Mouse (Mus musculus) midbrain, embryonic 11.5 days (tissue): ENCODE measurements at regions not wholly inside any gene's neighbourhood (a gene's known extent, or its start where the extent isn't known, plus 50 kb on each side); places are given as distances from the start of the nearest gene placed in this dataset.

ENCODE experiments used
- ATAC-seq: fragments of 200-750 bp; cut with Nextera tagmentation; 2 replicates; pipeline ENCODE4 v1.8.0; 2017; ENCODE audit warnings: moderate TSS enrichment, moderate library complexity; ENCODE audit not compliant: low FRiP score
- DNase-seq: peaks from one replicate; pipeline ENCODE4 v3.0.0; 2015; ENCODE audit warnings: low spot score; ENCODE audit errors: missing footprints
- H3K27ac ChIP-seq: fragments of 300-500 bp; sonication (generic); 2 replicates; pipeline ENCODE4 v1.5.1; 2014; ENCODE audit warnings: low read depth, low read length
- H3K27me3 ChIP-seq: fragments of 300-500 bp; sonication (generic); 2 replicates; pipeline ENCODE4 v1.6.1; 2014; ENCODE audit warnings: mild to moderate bottlenecking, low read length, moderate library complexity, mixed read lengths; ENCODE audit not compliant: control insufficient read depth, insufficient read depth
- H3K36me3 ChIP-seq: fragments of 300-500 bp; sonication (generic); 2 replicates; pipeline ENCODE4 v1.6.1; 2014; ENCODE audit warnings: mild to moderate bottlenecking, low read length, moderate library complexity, mixed read lengths; ENCODE audit not compliant: control insufficient read depth, insufficient read depth
- H3K4me1 ChIP-seq: fragments of 300-500 bp; sonication (generic); 2 replicates; pipeline ENCODE4 v1.6.1; 2014; ENCODE audit warnings: low read length; ENCODE audit not compliant: control insufficient read depth, insufficient read depth
- H3K4me2 ChIP-seq: fragments of 300-500 bp; sonication (generic); 2 replicates; pipeline ENCODE4 v1.6.1; 2014; ENCODE audit warnings: mild to moderate bottlenecking, moderate library complexity
- H3K4me3 ChIP-seq: fragments of 300-500 bp; sonication (generic); 2 replicates; pipeline ENCODE4 v1.5.1; 2014; ENCODE audit warnings: low read depth, low read length
- H3K9ac ChIP-seq: fragments of 300-500 bp; sonication (generic); 2 replicates; pipeline ENCODE4 v1.6.1; 2014; ENCODE audit warnings: low read length
- H3K9me3 ChIP-seq: fragments of 300-500 bp; sonication (generic); 2 replicates; pipeline ENCODE4 v1.6.1; 2016; ENCODE audit warnings: low read length; ENCODE audit not compliant: control insufficient read depth
- WGBS: fragments of 180-500 bp; shearing (Covaris S2); extraction: QIAGEN DNeasy Blood & Tissue Kit; methylation state at CpG from one replicate; pipeline ENCODE4 v1.1.7; 2014; 5-methylcytosine and 5-hydroxymethylcytosine counted together

DNA sequence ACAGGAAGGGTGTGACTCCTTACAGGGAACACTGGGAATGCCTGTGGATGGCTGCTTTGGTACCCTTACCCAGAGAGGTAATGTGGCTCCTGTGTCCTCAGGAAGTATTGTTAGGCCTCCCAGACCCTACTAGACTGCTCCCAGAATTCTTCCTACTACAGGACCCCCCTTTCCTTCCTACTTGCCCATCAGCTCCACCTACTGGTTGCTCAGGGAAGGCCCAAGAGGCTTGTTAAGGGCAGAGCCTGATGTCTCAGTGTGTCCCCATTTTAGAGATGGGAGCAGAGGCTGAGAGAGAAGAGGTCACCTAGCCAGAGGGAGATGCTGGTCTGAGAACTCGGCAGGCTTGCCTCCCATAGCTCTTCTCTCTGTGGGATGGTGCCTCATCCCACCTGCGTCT lies 93.3 kb downstream of the 1810010D01Rik start:
- WGBS, result 82% methylated on average over 2 of the region's 2 CpGs
- DNase-seq (no peak), ATAC-seq (no peak)
- Histone ChIP-seq H3K36me3 (no peaks in the 10 kb centered on the region), H3K4me1 (no peaks in the 10 kb centered on the region), H3K9ac (no peak overlapping the region), H3K4me2 (no peak overlapping the region), H3K27ac (no peak overlapping the region), H3K9me3 (no peaks in the 10 kb centered on the region), H3K27me3 (no peaks in the 10 kb centered on the region), H3K4me3 (no peak overlapping the region)

DNA sequence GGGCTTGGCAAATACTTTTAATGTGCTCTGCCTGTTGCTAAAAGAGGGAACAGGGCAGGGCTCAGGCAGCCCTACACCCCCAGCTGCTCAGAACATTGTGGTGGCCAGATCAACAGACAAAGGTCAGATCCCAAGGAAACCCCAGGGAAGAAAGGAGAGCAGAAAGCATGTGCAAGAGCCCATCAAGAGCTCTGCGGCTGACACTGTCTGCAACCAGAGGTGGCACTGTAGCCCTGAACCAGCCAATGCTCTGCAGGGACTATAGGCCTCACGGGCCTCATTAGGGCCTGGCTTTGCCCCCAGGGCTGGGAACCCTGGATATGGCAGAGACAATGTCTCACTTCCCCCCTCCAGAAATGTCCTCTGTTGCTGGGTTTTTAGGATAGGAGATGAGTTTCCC lies 93.8 kb downstream of the 1810010D01Rik start:
- Histone ChIP-seq H3K36me3 (no peaks in the 10 kb centered on the region), H3K4me2 (no peak overlapping the region), H3K27me3 (no peaks in the 10 kb centered on the region), H3K9ac (no peak overlapping the region), H3K27ac (no peak overlapping the region), H3K9me3 (no peaks in the 10 kb centered on the region), H3K4me3 (no peak overlapping the region), H3K4me1 (no peaks in the 10 kb centered on the region)
- WGBS, result 62% methylated on average over 2 of the region's 2 CpGs
- DNase-seq (no peak), ATAC-seq (no peak)

DNA sequence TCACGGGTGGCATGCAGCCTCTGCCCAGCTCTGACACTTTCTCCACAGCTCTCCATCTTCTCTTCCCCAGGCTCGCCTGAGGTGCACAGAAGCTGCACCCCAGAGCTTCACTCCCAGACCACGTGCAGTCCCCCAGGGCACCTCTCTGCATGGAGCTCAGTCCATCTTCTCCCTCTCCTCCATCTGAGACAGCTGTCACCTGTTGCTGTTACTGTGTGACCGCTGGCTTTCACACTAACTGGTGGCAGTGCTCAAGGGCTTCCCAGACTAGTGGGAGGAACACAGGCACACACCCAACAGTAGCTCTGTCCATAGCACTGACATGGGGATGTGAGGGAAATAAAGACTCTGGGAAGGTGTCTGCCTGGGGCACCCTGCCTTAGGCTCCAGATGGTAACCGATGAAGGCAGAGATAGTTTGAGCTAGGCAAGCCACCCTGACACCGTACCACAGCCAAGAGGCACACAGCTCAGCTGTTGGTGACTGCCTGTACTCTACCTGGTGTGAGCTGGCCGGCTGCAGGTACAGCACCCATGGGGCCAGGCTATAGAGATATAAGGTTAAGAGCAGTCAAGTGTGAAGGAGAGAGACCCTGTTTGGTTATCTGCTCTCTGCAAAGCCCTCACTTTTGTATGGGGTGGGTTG lies 94.9 kb downstream of the 1810010D01Rik start:
- 88% methylated on average over 7 of the region's 7 CpGs for WGBS

DNA sequence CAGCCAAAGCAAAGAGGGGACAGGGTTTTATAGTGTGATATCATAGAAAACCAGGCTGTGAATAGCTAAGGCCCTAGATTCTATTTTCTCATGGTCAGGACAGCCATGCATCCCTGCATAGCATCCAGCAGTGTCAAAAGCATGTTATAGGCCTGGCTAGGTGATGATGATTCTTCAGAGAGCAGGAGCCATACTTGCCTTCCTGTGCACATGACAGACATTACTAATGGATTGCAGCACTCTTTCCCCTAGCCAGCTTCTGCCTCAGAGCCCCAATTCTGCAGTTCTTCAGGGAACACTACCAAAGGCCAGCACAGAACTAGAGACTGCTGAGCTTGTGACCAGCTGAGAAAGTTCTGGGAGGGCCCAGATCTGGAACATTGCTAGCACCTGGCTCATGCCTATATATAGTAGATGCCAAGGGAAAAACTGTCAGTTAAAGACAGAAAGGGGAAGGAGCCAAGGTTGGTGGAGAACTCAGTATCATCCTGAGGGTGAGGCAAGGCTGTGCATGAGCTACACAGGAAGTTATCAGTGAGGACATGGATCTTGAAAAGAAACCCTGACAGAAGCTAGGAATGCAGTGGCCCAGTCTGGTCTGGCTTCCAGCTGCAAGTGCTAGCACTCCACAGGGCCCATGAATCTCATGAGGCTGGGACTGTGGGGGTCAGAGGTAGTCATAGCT lies 95.6 kb downstream of the 1810010D01Rik start:
- Histone ChIP-seq H3K4me3 (no peak overlapping the region), H3K9me3 (no peaks in the 10 kb centered on the region), H3K4me1 (no peaks in the 10 kb centered on the region), H3K4me2 (no peak overlapping the region), H3K27ac (no peak overlapping the region), H3K36me3 (no peaks in the 10 kb centered on the region), H3K27me3 (no peaks in the 10 kb centered on the region), H3K9ac (no peak overlapping the region)
- DNase-seq (no peak), ATAC-seq (no peak)

More for the DNA sequence above, 94.9 kb downstream of the 1810010D01Rik start:
- H3K4me3 ChIP-seq, result no peak overlapping the region
- H3K4me2 ChIP-seq, result no peak overlapping the region
- DNase-seq (no peak), ATAC-seq (no peak)
- no peak overlapping the region for H3K27ac ChIP-seq
- H3K36me3 ChIP-seq, result no peaks in the 10 kb centered on the region
- H3K4me1 ChIP-seq, result no peaks in the 10 kb centered on the region
- no peak overlapping the region for H3K9ac ChIP-seq
- no peaks in the 10 kb centered on the region for H3K9me3 ChIP-seq
- H3K27me3 ChIP-seq, result no peaks in the 10 kb centered on the region

DNA sequence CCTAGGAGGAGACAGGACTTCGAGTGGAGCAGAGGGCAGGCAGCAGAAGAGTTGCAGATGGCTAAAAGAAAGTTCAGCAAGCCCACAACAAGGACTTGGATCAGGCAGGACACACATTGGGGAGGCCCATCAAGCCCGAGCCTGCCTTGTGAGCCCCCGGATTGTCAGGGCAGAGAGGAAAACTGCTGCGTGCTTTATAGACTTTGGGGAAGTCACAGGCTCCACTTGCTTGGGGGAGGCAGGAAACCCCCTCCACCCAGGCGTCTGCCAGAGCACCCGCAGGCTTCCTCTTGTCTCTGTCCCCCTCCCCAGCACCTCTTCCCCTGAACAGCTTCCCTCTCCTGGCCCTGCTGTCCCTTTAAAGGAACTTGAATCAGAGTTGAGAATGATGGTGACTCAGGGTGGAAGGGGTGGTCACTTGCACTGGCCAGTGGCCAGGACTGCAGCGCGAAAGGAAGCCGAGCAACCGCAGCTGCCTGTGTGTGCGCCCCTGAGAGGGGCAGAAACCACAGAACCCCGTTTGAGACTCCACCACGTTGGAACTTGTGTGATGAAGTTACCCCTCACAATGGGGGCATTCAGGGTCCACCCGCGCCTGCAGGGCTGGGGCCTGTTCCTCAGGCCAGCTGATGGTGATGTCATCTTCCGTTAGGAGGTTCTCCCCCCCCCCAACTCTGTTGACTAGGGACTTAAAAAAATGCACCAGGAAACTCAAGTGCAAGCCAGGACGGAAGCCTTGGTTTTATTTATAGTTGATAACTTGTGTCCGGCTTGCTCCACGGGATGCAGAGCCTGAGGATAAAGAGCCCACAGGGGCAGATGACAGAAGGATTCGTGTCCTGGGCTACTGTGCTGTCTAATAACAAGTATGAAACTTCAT lies 96.4 kb downstream of the 1810010D01Rik start:
- Histone ChIP-seq H3K27me3 (no peaks in the 10 kb centered on the region), H3K9me3 (no peaks in the 10 kb centered on the region), H3K4me2 (no peak overlapping the region), H3K27ac (no peak overlapping the region), H3K4me1 (no peaks in the 10 kb centered on the region), H3K36me3 (no peaks in the 10 kb centered on the region), H3K4me3 (no peak overlapping the region), H3K9ac (no peak overlapping the region)
- 69% methylated on average over 20 of the region's 20 CpGs for WGBS
- no peak for ATAC-seq
- DNase-seq, result no peak

DNA sequence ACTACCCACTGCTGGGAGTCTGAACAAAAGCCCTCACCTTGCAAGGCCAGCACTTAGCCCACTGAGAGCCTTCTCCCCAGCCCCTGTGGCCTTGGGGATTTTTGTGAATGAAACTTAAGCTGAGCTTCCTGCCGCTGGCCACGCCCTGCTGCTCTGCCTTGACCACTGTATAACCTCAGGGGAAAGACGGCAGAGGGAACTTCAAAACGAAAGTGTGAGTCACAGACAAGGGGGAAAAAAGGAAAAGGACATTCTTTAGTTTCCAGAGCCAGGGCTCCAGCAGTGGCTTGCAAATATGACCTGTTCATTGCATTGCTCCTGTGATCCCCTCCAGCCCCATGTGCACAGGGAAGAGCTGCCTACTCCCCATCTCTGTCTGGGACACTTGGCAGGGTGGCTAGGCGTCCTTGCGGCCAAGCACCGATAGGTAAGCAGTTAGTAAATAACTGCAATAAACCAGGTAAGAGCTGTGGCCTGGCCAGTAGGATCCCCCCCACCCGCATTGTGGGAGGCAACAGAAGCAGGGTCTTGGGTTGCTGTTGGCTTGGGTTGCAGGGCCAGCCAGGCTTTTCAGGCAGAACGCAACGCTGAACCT lies 97.2 kb downstream of the 1810010D01Rik start:
- 52% methylated on average over 10 of the region's 10 CpGs for WGBS
- Histone ChIP-seq H3K27ac (no peak overlapping the region), H3K36me3 (no peaks in the 10 kb centered on the region), H3K4me1 (no peaks in the 10 kb centered on the region), H3K27me3 (no peaks in the 10 kb centered on the region), H3K9ac (no peak overlapping the region), H3K4me2 (no peak overlapping the region), H3K9me3 (no peaks in the 10 kb centered on the region), H3K4me3 (no peak overlapping the region)
- ATAC-seq, result no peak
- no peak for DNase-seq

DNA sequence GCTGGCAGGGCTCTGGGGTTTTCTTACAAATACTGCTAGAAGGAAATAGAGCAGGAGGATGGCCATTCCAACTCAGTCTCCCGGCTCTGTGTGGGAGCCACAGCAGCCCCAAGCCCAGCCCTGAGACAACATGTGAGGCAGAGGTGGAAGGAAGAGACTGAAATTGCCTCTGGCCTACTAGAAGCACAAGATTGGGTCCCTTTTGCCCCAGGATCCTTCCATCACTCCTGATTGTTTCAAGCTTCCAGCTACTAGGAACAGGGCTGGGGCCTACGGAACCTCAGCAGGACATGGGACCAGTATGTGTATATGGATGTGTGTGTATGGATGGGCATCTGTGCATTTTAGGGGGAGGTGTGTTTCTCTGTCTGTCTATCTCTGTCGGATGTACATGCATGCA lies 97.9 kb downstream of the 1810010D01Rik start:
- Histone ChIP-seq H3K27me3 (no peaks in the 10 kb centered on the region), H3K27ac (no peak overlapping the region), H3K9ac (no peak overlapping the region), H3K4me2 (no peak overlapping the region), H3K9me3 (no peaks in the 10 kb centered on the region), H3K4me1 (no peaks in the 10 kb centered on the region), H3K4me3 (no peak overlapping the region), H3K36me3 (no peaks in the 10 kb centered on the region)
- ATAC-seq (no peak), DNase-seq (no peak)
- 90% methylated on average over 3 of the region's 3 CpGs for WGBS

DNA sequence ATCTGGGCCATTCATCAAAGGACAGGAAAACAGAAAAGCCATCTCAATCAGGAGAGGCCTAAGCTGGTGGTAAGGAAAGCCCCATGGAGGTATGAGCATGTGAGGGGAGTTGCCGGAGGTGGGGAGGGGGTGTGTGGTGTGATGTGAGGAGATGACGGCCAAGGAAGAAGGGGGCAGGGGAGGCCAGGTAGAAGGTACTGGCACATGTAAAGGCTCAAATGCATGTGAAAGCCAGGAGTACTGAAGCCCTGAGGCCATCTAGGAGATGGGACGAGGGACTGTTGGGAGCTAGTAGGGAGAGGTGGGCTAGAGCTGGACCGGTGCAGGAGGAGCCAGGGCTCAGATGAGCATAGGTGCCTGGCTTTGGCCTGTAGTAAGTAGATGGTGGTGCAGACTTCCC lies 98.4 kb downstream of the 1810010D01Rik start:
- Histone ChIP-seq H3K27me3 (no peaks in the 10 kb centered on the region), H3K27ac (no peak overlapping the region)

DNA sequence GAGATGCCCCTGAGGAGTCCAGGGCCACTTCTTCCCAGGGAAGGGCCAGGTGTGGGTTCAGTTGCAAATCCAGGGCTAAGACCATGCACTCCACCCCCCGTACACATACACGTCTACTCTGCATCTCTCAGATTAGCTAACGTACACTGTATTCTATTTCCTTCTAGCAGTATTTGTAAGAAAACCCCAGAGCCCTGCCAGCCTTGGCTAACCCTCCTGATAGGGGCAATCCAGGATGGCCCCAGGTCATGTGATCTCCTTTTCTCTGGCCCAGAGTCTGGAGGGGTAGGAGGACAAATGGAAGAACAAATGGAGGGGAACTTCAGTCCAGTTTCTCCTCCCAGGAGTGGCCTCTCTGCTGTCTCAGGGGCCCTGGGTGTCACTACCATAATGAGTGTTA lies 98.9 kb downstream of the 1810010D01Rik start:
- H3K27me3 ChIP-seq, result no peaks in the 10 kb centered on the region
- H3K4me2 ChIP-seq, result no peak overlapping the region
- H3K4me1 ChIP-seq, result no peaks in the 10 kb centered on the region
- H3K4me3 ChIP-seq, result no peak overlapping the region
- no peak overlapping the region for H3K27ac ChIP-seq
- 92% methylated on average over 3 of the region's 3 CpGs for WGBS
- no peaks in the 10 kb centered on the region for H3K36me3 ChIP-seq
- no peaks in the 10 kb centered on the region for H3K9me3 ChIP-seq
- no peak overlapping the region for H3K9ac ChIP-seq
- DNase-seq, result no peak
- ATAC-seq, result no peak

More for the DNA sequence above, 98.4 kb downstream of the 1810010D01Rik start:
- Histone ChIP-seq H3K9me3 (no peaks in the 10 kb centered on the region), H3K36me3 (no peaks in the 10 kb centered on the region), H3K4me3 (no peak overlapping the region), H3K4me2 (no peak overlapping the region), H3K9ac (no peak overlapping the region), H3K4me1 (no peaks in the 10 kb centered on the region)
- no peak for DNase-seq
- 89% methylated on average over 4 of the region's 4 CpGs for WGBS
- no peak for ATAC-seq
